Mouse (Mus musculus): ENCODE data around the gene Cep295.
"Not testable (repeated sequence)": the region's sequence is repeated elsewhere in the genome, so short reads cannot be mapped to it uniquely, and the experiment has no call there.

Cep295 gene

GRCm38 (mm10) chr9:15357484-15358275 is at the start of gene Cep295:
Gene Cep295 (minus strand): TSS chr9:15357788.
- DNase-seq (ENCODE audit: low spot score), result peak; percentile 98

DNA sequence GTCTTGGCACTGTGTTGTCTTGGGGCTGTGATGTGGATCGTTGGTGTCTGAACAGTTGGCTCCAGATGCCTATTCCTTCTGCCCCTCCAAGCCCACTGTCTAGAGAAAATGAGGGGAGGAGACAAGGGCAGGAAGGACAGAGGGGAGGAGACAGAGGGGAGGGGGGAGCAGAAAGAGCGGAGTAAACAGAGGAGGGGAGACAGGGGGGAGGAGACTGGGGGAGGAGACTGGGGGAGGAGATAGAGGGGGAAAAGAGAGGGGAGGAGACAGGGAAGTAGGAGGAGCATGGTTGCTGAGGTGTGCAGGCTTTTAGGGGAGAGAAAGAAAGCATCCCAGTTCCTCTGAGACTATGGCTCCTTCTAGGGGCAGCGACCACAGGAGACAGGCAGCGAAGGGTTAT is 40.0 kb upstream of the Cep295 start:
- no peak for DNase-seq (ENCODE audit: low spot score)

DNA sequence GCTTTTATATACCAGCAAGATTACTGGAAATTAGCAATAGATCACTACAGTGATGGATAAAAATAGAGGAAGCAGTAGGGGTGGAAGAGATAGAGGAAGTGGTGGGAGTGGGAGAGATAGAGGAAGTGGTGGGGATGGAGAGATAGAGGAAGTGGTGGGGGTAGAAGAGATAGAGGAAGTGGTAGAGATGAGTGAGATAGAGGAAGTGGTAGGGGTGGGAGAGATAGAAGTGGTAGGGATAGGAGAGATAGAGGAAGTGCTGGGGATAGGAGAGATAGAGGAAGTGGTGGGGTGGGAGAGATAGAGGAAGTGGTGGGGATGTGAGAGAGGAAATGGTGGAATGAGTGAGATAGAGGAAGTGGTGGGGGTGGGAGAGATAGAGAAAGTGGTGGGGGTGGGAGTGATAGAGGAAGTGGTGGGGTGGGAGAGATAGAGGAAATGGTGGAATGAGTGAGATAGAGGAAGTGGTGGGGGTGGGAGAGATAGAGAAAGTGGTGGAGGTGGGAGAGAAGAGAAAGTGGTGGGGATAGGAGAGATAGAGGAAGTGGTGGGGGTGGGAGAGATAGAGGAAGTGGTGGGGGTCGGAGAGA is 37.9 kb upstream of the Cep295 start:
- DNase-seq (ENCODE audit: low spot score), result no peak

DNA sequence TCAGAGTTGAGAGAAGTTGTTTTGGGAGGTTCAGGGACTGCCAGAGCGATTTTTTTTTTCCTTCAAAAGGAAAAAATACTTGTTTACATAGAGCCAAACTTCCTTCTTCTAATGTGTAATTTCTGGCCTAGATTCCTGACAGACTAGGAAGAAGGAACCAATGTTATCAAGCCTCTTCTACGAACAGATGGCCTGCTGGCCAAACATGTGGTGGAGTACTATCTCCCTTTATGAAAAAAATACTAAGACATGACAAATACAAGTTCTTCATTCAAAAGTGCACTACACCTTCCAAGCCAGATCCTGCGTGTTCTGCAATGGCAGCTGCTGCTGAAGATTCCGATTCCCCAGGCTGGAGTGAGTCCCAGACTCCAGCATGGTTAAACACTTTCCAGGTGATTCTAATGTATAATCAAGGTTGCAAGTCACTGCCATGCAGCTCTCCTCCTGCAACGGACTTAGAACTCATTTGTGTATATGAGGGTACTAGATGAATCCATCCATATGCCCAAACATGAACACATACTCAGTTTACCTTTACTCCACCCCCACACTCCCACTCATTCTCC is 29.6 kb upstream of the Cep295 start:
- no peak for DNase-seq (ENCODE audit: low spot score)

- no peak for DNase-seq (ENCODE audit: low spot score)
These were observed 26.7 kb upstream of the Cep295 start for GRCm38 (mm10) chr9:15384266-15384665.

DNA sequence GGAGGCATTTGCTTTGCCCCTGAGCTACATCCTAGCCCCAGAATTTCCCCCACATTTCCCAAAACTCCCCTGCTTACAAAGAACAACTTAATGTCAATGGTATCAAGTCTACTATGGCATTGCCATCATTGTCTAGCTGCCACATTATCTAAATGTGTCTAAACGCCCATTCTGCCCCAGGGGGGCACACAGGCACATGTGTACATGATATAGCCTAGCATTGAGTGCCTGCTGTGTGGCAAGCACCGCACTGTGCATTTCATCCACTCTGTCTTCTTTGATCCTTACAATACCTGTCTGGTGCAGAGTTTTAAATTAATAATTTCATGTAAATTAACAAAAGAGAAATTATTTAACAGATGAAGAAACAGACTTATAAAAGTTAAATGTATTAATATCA is 8.7 kb upstream of the Cep295 start:
- DNase-seq (ENCODE audit: low spot score), result no peak

DNA sequence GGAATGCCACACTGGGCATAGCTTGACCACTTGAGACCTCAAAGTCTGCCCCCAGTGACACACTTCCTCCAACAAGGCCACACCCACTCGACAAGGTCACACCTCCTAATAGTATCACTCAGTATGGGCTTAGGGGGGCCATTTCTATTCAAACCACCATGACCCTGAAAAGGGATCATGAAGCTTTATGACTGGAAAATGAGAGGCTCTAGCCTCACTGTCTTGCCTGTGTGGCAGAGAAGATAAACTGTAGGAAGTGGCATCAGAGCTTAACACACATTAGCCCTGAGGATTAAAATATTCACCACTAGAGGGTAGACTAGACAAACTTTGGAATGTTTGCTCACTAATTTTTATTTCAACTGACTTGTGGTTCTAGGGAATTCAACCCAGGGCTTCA is 8.3 kb upstream of the Cep295 start:
- DNase-seq (ENCODE audit: low spot score), result no peak

DNA sequence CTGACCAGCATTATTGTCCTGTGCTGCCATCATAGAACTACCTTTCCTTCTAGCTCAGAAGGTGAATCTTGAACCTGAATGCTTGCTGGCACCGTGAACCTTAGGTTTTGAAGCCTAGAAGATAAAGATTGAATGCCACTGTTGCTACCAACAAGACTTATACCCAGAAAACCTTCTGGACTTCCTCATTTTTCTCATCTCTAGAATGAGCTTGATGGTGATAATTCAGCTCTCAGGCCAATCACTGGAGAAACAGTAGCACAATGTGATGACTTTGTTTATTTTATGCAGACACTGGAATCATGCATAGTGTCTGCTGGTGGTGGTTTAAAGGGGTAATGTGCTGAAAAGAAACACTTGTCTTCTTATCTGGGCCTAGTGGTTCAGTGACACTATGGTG is 7.3 kb upstream of the Cep295 start:
- DNase-seq (ENCODE audit: low spot score), result no peak

DNA sequence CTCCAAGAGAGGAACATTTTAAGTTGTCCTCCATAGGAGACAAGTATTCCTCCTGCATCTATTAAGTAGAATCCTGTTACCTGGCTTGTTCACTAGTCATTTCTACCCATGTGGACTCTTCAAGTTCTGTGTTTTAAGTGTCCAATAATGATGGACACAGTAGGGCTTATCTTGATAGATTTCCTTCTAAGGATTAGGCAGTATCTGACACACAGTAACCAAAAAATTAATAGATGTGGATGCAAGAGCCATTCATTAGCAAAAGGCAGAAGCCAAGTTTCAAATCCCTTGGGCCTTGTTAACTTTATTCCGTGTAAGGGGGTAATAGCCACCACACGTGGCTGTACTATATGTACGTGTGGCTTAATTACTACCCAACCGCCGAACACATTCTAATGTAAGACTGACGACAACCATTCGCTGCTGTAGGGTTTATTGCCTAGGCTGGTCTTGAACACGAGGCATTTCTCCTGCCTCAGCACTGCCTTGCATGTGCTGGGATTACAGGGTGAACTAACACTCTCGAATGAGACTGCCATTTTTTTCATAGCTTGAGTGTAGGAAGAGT is 588 bp downstream of the Cep295 start:
- DNase-seq (ENCODE audit: low spot score), result no peak

DNA sequence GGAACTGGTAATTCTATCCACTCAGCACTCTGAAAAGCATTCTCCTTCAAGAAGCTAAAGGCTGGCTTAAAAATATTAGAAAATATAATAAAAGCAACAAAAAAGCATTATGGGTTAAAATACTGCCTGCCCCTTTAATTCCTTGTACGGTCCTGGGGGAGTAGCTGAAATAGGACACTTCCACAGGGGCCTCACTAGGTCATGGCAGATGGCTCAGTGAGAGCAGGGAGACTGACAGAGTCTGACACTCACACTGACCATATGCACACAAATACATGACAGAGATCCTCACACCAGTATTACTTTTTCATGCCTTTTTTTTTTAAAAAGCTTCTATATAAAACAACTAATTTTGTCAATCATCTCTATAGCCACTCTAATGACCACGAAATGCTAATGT is 7.7 kb downstream of the Cep295 start:
- DNase-seq (ENCODE audit: low spot score), result no peak

DNA sequence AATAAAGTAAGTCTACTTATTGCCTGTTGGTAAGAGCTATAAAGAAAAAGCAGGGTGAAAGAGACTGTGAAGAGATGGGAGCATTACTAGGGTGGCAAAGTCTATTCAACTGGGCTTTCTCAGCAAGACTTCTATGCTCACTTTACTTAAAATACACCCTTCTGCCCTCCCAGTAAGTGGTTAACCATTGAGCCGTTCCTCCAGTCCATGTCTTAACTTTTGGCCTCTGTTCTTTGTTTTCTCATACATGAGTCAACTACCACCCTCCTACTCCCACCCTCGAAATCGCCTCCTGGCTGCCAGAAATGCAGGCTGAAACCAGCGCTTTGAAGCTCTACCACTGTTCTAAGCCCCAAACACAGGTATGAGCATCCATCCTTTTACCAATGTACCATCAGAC is 19.8 kb downstream of the Cep295 start:
- DNase-seq (ENCODE audit: low spot score), result no peak

GRCm38 (mm10) chr9:15318170-15318742 is 39.3 kb downstream of the Cep295 start:
- no peak for DNase-seq (ENCODE audit: low spot score)

GRCm38 (mm10) chr9:15317223-15318169 is 40.1 kb downstream of the Cep295 start:
- DNase-seq (ENCODE audit: low spot score), result no peak

DNA sequence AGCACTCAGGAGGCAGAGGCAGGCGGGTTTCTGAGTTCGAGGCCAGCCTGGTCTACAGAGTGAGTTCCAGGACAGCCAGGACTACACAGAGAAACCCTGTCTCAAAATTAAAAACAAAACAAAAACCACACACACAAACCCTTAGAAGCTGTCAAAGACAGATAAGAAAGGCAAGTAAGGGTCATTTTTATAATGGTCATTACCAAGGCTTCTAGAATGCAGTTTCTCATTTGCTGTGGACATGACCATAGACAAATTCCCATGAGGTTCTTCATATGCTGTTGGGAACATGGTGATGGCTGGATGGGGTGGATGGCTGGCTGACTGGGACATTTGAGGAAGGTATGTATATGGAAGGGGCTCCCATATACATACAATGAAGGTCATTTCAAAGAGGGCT is 41.3 kb downstream of the Cep295 start:
- not testable (repeated sequence) for DNase-seq (ENCODE audit: low spot score)

DNA sequence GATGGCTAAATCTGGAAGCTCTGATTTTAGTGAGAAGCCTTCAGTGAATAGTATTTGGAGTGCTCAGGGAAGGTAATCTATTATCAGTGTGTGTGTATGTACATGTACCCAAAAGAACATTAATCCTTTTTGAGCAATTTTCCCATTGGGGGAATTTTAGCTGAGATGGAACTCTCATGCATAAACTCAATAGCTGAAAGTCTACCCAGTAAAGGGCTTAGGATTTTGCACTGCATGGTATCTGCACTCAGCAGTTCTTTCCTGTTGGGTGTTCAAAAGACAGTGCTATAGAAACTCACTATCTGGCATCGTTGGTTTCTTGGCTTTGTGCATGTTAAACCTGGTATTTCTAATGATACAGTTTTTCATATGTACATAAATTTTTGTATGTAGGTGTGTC is 43.0 kb downstream of the Cep295 start:
- DNase-seq (ENCODE audit: low spot score), result no peak

DNA sequence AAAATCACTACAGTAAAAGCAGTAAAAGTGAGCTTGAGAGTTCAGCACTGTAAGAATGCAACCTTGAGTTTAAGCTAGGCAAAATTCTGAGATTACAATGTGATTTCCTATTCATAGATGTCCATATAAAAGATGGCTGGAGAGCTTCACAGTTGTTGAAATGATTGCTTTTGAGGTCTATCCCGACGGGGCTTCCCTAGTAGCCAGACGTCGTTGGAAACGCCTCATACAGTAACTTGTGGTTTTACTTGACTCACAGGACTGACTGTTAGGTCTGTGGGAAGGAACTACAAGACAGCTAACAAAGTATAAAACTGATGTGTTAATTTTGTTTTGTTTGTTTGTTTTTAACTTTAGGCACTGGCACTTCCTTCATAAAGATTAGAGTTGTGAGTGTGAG is 44.0 kb downstream of the Cep295 start:
- DNase-seq (ENCODE audit: low spot score), result no peak

GRCm38 (mm10) chr9:15312054-15312735 is 45.4 kb downstream of the Cep295 start:
- DNase-seq (ENCODE audit: low spot score), result no peak

DNA sequence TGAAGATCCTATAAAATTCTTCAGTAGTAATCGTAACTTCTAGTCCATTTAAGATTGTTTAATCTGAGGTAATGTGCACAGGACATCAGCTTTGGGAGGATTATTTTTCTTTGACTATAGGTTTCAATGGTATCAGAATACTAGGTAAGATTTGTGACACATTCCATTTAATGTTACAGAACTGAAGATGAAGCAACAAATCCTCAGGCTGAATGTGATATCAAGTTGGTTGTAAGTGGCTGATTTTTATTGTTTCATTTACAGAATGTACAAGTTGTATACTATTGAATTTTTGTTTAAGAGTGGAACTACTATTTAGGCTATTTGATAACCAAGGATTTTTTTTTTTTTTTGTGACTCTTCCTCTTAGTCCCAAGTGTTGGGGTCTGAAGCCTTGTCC is 47.4 kb downstream of the Cep295 start:
- no peak for DNase-seq (ENCODE audit: low spot score)

DNA sequence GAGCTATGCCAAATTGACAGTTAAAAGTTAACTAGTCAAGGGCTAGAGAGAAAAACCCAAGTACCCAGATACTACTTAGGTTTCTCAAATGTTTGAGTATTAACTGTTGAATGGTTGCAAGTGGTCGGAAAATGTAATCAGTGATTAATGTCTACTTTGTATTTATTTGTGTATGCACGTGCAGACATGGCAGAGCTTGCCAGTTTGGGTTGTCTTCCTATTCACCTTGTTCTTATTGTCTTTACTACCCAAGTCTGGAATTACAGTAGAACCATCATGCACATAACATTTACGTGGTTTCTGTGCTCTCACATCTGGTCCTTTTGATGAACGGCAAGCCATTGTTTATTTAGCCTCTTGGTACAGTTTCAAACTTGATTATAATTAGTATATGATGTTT is 48.2 kb downstream of the Cep295 start:
- DNase-seq (ENCODE audit: low spot score), result no peak

- DNase-seq (ENCODE audit: low spot score), result no peak
These were observed 49.3 kb downstream of the Cep295 start for GRCm38 (mm10) chr9:15308254-15308653.

DNA sequence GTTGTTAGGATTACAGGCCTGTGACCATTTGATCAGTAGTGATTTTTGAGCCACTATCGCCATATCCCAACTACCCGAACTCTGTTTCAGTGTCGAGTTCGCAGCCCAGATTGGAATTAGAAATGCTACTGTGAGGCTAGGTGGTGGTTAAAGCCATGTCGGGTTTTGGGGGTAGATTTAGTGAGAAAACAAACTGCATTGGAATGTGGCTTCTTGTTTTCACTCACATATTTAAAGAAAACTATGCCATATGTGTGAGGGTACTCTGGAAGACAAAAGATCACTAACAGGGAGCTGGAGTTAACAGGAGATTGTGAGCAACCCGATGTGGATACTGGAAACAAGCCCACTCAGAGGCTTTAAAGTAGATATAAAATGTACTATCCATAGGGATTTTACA is 50.3 kb downstream of the Cep295 start:
- DNase-seq (ENCODE audit: low spot score), result no peak
